Mouse (Mus musculus): ENCODE data around the gene Rela.

Rela gene

DNA sequence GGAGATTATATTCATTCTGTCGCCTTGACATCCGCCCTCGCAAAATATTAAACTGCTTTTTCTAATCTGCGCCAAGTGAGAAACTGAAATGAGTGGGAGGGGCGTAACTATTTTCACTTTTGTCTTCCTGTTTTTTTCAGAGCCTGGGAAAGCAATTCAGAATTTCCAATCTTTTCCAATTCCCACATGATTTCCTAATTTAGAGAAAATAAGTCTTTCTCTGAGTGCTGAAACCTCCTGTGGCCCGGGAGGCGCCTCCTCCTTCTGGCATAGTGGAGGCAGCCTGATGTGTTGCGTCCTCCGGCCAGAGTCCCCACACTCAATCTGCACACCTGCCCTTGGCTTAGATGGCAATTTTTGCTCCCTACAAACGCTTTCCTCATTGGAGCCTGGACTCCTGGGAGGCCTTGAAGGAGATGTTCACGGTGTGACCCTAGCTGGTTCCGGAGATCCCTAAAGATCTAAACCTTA is 677 bp upstream of the Rela start:
- DNase-seq, result no peak

DNA sequence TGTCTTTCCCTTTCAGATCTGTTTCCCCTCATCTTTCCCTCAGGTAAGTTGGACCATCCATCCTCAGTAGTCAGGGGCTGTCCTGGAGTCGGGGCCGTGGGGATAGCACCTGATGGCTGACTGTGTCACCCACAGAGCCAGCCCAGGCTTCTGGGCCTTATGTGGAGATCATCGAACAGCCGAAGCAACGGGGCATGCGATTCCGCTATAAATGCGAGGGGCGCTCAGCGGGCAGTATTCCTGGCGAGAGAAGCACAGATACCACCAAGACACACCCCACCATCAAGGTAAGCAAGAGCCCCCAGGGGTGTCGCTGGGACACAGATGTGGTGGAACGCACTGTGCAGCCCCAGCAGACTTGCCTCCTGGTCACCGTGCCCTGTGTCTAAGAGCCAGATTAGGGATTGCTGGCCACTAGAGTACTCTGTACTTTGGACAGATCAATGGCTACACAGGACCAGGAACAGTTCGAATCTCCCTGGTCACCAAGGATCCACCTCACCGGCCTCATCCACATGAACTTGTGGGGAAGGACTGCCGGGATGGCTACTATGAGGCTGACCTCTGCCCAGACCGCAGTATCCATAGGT is 1.2 kb downstream of the Rela start:
- DNase-seq, result no peak

DNA sequence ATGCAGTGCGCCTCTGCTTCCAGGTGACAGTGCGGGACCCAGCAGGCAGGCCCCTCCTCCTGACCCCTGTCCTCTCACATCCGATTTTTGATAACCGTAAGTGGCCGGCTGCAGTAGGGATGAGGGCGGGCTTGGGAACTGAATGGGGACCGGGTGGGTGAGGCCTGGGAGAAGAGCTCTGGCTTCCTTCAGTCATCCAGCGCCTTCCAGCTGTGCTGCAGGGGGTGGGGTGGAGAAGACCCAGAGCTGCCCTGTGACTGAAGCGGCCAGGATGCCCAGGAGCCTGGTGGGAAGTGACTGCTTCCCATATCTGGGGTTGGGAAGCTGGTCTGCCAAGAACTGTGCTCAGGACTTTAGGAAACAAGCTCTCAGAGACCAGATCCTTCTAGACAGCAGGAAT is 3.1 kb downstream of the Rela start:
- no peak for DNase-seq

DNA sequence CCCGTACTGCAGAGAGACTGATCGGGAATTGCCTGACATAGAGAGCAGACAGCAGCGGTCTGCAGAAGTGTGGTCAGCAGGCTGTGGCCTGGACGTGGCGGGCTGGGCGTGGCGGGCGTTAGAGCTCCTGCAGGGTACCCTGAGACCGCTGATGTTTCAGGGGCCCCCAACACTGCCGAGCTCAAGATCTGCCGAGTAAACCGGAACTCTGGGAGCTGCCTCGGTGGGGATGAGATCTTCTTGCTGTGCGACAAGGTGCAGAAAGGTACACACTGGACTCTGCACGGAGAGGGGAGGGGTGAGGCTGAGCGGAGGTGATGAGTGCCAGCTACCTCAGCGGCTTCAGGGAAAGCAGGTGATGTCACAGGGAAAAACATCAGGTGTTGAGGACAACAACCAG is 3.7 kb downstream of the Rela start:
- no peak for DNase-seq

DNA sequence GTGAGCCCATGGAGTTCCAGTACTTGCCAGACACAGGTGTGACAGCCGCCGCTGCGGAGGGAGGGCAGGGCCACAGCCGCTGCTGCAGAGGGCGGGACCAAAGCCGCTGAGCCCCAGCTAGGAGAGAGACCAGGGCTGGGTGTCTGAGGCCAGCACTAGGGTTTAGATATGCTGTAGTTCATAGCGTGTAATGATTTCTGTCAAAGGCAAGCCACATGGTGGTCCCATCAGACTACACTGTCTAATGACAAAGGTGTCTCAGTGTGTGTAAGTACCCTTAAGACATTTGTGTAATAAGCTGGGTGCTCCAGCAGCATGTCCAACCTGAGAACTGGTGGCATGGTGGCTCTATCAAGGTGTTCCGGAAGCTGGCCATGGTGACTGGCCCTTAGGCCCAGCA is 4.4 kb downstream of the Rela start:
- no peak for DNase-seq

DNA sequence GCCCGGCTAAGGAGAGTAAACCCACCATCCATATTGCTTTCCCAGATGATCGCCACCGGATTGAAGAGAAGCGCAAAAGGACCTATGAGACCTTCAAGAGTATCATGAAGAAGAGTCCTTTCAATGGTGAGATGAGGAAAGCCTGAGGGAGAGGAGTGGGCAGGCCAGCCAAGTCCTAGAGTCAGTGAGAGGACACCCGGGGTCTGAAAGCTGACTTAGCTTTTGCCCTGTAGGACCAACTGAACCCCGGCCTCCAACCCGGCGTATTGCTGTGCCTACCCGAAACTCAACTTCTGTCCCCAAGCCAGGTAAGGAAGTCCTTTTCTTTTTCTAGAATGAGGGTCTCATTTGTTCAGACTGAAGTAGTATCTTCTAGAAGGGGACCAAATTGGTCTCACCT is 8.0 kb downstream of the Rela start:
- no peak for DNase-seq

DNA sequence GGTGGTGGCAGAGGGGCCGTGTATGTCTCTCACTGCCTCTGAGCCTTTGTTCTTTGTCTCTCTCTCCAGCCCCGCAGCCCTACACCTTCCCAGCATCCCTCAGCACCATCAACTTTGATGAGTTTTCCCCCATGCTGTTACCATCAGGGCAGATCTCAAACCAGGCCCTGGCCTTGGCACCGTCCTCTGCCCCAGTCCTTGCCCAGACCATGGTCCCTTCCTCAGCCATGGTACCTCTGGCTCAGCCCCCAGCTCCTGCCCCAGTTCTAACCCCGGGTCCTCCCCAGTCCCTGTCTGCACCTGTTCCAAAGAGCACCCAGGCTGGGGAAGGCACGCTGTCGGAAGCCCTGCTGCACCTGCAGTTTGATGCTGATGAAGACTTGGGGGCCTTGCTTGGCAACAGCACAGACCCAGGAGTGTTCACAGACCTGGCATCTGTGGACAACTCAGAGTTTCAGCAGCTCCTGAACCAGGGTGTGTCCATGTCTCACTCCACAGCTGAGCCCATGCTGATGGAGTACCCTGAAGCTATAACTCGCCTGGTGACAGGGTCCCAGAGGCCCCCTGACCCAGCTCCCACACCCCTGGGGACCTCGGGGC is 9.5 kb downstream of the Rela start:
- DNase-seq, result no peak

DNA sequence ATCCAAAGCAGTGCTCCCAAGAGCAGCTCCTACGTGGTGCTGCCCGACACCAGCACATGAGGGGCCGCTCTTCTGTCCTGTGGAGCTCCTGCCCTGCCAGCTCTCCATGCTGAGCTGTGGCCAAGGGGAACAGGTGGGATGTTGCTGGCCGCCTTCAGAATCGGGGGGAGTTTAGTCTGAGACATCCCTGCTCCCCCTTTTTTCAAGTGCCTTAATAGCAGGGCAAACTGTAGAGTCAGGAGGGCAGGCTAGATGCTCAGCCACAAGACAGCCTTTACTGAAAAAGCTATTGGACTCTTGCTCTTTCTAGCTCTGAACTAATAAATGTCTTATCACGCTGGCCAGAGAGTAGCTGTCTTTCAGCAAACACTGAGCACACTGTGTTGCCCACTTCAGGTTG is 10.5 kb downstream of the Rela start:
- no peak for DNase-seq

DNA sequence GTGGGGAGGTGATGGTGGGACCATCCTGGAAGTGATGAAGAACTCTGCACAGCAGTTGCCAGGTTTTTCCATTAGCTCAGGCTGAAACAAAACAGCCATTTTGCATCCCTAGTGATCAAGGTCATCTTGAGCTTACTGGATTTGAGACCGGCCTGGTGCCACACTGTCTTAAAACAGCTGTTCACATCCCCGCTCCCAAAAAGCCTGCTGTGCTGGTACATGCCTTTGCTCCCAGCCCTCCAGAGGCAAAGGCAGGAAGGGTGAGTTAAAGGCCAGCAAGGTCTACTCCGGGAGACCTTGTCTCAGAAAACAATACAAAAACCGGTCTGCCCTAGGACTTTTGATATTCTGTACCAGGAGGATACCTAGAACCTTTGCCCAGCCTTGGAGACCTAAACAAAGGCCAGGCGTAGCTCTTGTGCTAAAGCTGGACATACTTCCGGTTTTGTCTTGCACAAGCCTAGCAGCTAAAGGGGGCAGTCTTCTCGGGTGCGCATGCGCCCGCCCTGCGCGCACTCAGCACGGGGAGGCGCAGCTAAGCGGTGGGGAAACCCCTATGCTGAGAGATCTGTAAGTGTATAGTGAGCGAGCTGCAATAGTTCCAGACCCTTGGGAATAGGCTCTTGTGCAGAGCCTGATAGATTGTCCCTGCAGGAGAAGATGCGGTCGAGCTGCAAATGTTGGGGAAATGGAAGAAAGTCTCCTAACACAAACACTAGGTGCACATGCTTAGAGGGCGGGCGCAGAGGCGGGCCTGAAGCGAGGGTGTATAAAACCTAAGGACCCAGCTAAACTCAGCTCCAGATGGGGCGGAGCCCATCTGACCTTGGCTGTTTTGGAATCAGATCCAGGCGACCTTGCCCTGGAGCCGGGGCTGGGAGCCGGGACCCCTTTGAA is 11.4 kb downstream of the Rela start:
- DNase-seq, result peak; percentile 69 to 79

DNA sequence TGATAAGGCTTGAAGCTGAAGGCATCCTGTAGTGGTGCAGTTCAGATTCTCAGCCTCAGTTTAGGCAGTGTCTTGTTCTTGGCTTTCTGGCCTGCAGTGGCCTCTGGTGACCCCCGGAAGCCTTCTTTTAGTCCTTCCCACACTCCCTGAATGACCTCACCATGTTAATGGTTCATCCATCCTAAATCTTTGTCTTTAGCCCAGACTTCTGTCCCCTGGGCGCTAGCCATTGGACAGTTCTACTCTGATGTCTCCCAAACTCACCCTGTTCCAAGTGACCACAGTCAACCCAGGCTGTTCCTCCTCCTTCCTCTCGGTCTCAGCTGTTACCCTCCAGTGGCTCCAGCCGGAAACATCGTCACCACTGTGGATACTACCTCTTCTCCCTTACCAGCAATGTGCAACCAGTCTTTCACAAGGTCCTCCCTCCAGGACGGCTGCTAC is 12.0 kb downstream of the Rela start:
- DNase-seq, result no peak

DNA sequence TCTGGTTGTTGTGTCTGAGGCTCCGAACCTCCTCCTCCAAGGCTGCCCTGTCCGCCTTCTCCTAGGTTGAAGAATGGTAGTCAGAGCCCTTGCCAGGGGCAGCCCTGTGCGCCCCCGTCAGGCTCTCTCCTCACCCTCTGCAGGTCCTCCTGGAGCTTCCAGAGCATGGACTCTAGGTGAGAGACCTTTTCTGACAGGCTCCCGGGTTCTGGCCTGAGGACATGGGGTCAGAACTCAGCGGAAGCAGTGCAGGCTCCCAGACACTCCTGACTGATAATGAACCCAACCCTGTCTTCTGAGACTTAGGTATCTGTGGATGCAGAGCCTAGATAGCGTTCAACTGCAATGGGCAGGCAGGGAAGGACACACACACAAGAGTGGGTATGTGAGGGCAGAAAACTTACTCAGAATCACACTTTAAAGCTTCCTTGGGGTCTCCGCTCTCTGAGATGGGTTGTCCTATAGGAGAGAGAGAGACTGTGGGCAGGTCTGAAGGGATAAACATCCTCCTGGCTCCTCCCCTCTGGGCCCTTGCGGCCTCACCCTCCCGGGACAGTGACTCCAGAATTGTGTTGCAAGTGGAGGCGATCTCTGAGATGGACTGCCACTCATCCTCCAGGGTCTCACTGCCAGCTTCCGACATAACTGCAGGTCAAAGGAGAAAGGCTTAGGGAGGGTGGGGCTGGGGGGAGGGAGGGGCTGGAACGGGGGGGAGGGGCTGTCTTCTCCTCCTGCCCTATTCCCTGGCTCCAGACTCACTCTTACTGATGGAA is 14.4 kb downstream of the Rela start:
- no peak for DNase-seq

DNA sequence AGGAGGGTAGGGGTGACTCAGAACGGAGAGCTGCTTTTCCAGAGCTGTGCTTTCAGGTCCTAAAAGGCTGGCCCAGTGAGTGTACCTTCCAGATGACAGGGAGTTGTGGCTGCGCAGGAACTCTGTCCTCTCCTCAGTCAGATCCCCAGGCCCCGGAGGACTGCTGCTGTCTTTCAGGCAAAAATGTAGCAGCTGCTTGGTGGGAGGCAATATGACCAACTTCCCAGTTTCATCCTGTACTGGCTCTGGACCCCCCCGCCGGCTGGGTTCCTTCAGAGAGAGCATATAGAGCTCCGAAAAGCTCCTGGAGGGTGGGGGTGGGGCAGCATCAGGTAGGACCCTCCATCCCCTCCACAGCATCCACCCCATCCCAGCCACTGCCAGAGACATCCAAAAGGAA is 15.3 kb downstream of the Rela start:
- DNase-seq, result no peak

DNA sequence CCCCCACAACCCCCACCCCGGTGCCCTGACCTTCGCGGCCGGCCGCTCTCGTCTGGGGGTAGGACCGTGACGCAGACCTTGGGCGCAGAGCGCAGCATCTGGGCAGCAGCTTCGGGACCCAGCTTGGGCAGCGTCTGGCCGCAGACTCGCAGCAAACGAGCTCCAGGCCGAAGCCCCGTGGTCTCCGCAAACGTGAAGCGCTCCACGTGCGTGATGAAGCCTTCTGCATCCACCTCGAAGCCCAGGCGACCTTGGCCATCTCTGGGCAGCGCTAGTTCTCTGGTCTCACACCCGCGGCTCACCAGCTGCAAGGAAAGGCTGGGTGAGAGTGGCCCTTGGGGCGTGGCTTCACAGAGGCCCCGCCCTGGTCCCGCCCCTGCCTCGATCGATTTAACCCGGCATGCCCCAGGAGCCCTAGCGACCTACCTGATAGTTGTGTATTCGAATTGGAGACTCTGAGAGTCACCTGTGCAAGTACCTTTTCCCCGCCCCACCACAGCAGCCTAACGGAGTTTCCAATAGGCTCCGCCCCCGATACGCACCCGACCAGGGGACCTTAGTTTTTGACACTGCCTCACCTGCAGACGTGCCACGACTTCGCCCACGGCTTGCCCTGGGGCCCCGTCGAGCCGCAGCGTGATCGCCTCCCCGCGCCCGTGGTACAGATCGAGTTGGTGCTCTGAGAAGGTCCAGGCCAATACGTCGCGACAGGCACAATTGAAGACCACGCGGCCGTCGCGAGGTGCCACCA is 16.9 kb downstream of the Rela start:
- no peak for DNase-seq

DNA sequence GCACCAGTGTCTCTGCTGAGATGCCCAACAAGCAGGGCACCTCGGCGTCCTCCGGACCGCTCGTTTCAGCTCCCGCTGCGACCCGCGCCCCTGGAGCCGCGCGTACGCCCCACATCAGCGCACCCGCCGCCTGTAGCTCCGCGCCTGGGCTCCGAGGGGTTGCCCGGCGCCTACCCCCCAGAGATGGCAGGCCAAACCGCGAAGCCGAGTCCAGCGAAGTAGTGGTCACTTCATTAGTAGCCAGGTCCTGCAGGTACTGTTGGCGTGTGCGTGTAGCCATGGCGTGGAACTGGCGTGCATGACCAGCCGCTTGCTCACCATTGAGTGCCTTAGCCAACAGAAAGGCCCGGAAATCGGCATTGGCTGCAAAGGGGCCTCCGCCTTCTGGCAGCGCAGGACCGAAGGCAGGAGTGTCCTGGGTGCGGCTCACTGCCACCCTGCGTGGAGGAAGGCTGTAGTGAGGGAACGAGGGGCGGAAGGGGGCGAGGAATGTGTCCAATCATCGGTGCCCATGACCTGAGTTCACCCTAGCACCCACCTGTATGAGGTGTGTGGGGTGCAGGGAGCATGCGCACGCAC is 17.5 kb downstream of the Rela start:
- DNase-seq, result no peak

DNA sequence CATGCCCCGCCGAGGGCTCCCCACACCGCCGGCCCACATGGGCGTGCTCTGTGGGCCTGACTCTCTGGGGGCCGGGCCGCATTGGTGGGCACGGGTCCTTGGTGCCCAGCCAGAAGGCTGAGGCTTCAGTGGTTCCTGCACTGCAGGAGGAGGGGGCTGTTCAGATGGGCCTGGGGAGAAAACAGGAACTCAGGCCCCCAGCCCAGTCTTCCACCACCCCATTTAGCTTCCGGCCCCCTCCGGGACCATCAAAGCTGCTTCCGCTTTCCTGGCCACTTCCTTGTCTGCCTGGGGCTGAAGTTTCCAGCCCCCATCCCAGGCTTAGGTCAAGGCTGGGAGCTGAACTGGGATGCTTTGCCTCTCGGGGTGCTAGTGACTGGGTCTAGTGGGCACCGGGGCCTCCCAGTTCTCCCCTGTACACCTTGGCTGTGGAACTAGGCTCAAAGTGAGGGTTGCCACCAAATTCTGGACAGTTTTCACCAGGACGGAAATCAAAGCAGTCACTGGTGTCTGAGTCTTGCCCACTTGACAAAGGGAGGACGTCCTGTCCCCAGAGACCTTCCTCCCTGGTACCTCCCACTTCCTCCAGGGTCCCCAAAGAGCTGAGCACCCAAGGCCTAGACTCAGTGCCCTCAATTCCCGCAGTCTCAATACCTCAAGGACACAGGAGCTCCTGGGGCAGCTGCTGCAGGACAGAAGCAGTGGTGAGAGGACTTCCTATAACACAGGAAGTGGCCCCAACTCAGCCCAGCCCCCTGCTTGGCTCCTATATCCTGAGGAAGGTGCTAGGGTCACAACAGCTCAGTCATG is 23.9 kb downstream of the Rela start:
- DNase-seq, result no peak

DNA sequence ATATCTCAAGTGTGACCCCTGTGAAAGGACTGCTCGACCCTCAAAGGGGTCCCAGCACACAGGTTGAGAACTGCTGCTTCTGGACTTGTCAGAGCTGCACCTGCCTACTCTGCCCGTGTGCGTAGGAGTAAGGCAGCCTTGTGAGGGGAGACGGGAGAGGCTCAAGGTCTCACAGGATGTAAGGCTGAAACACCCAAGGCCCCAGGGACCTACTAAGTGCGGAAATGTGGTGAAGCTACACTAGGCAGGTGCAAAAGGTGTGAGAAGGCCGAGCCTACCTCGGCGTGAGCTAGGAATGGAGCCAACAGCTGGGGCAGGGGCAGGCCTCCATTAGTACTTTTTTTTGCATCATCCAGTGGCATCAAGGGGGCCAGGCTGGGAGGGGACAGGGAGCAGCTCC is 25.0 kb downstream of the Rela start:
- DNase-seq, result no peak

DNA sequence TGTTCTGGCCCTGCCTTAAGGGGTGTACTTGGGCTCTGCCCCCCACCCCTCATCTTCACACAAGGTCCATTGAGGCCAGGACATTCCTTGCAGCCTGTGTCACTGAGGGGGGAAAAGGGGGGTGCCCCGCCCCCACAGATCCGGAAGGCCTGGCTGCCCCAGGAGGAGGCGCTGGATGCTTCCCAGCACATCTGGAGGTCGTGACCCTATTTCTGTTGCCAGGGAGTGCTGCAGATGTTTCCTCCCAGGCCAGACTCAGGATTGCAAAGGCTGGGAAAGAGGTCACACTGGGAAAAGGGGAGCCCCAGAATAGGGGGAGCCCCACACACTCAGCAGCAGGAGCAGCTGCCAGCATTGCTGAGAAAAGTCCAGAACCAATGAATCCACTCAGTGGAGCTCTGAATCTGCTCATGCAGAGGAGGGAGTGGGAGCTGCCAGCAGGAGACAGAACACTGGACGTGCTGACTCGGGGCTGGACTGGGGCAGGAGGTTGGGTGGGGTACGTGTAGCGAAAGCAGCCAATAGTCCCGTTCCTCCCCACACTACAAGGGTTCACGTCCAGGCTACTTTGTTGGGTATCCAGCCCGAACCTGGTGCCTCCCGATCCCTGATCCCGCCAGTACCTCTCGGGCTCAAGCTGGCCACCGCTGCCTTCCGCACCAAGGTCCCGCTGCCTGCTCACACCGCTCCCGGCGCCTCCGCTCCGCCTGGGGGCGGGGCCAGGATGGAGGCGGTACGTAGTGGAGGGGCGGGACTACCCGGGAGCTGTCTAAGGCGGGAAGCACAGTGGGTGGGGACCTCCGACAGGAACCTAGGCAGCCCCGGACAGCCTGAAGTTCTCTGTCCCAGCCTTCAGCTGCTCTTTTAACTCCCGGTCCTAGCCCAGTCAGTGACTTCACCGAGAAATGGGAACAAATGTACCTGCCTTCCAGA is 26.0 kb downstream of the Rela start, which contains the start of gene Sipa1:
Sipa1 (minus strand) TSS at position 727 of the 933 bp plus-strand sequence.
- DNase-seq, result peak; percentile 57 to 64

DNA sequence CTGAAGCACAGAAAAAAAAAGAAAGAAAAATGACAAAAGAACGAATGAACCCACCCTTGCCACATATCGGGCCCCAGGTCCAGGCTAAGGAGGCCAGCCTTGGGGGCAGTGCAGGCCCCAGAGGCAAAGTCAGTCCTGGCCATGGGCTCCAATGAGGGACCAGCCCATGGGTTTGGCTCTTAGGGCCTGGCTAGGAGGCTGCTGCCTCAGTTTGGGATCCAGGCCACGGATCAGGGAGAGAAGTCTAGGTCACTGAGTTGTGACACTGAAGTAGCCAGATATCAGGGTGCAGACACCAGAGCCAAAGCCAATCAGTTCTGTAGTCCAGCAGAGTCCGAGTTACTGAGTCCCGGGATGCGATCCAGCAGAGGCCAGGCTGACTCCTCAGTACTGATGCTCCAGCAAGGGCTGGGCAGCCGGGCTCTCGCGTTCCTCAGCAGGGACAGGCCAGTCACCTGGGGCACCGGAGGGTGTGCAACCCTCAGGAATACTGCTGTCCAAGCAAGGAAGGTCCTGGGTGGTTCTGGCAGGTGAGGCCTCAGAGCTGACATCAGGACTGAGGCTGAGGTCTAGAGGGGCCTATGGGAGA is 27.5 kb downstream of the Rela start:
- DNase-seq, result no peak

DNA sequence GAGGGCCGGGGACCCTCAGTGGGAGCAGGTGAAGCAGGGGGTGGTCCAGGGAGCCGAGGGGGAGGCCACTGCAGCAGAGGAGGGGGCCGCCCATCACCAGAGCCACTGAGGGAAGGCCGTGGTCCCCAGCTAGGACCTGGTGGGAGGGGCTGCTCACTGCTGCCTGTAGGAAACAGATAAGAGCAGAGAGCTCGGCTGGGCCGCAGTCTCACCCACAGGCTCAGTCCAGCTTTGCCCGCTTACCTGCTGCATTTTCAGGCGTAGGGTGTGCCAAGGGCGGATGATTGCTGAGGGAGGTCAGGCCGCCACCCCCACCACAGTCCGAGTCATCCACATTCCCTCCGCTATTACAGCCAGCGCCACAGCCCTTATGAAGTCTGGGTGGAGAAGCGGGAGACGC is 28.2 kb downstream of the Rela start:
- DNase-seq, result no peak
